Mouse (Mus musculus) left cerebral cortex, postnatal 14 days (tissue): ENCODE results near the gene Cacna1f. TPM values are rescaled to one million over a fixed set of nuclear protein-coding genes. Genes with fewer than 3 reads are reported as not detected.

Experiments
- DNase-seq, 2 experiments: peaks; one replicate each; pipeline ENCODE4 v3.0.0; 2021 to 2022; ENCODE audit warnings: low spot score in 2 of 2, mixed read lengths in 1 of 2
- intact Hi-C: fragments of 180-260 bp; cut with DNase I; formaldehyde crosslinking; loops from one replicate; pipeline ENCODE4 v1.15.1; 2025
- long read RNA-seq, 2 experiments: library from polyadenylated mRNA; stranded (forward); transcript quantifications; one replicate each; pipeline ENCODE4 v2.0.0; 2021
- total RNA-seq, 2 experiments: library from RNA; stranded (reverse); gene quantifications; 2 replicates each; pipeline ENCODE4 v1.2.3; 2021

Gene Cacna1f
- total RNA-seq: under 1 TPM in 1 of 2 experiments, not detected in 1; 0.19 TPM
- long read RNA-seq, experiment 1, partial matches to known transcripts: 0 of 2 reads
- long read RNA-seq, experiment 1, other reads (novel, unspliced or antisense): 2 of 2 reads
- long read RNA-seq, experiment 2: 0 reads

DNA sequence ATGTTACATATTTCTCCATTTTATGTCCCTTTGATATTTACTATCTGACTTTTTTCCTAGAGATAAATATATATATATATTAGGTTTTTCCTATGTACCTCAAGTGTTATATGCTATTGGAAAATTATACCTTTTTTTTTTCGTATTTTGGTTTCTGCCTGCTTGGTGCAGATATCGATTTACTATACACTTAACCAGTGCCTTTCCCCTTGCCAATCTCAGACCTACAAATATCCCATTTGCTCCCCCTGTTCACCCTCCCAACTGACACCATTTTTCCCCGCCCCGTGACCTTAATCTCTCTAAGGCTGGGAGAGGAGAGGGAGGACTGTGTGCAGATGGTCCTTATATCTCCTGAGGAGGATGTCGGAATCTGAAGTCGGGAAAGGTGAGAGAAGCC is at the start of gene Cacna1f:
Gene Cacna1f, plus strand, starts transcription at position 301 of the 400 bp plus-strand sequence.
- intact Hi-C loops: no loop called here

DNA sequence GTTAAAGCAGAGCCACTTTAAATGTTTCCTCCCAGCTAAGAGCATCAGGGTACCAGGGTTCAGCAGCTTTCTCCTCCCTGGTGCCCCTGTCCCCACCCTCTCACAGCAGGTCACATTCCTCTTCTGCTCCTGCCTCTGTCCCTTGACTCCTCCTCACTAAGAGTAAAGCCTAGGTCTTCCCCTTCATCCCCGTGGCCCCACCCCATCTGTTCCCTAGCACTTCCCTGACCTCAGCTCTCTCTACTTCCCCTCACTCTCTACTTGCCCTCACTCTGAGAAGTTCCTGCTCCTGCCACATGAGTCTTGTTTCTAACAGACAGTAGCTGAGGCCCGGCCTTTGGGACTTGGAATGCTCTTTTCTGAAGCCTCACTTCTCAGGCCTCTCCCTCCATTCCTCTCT is 43.8 kb upstream of the Cacna1f start:
- DNase-seq: no peak
- intact Hi-C loops: no loop called here

More for the DNA sequence above, at the start of gene Cacna1f:
- no peak for DNase-seq

DNA sequence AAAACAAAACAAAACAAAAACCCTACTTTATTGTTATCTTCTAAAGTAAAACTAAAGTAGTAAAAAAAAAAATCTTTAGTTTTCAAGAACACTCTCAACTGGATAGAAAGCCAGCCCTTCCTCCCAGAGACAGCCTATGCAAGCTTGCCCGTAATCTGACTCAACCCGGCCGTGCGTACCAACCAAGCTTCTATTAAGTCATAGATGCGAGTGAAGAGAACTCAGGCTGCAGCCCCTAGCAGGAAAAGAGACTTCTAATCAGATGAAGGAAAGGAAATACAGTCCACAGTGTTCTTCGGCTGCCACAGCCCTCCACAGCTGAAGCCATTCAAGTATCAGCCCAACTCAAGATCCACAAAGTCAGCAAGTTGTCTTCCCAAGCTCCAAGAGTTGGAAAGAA is 40.5 kb upstream of the Cacna1f start:
- no peak for DNase-seq
- intact Hi-C loops: no loop called here

DNA sequence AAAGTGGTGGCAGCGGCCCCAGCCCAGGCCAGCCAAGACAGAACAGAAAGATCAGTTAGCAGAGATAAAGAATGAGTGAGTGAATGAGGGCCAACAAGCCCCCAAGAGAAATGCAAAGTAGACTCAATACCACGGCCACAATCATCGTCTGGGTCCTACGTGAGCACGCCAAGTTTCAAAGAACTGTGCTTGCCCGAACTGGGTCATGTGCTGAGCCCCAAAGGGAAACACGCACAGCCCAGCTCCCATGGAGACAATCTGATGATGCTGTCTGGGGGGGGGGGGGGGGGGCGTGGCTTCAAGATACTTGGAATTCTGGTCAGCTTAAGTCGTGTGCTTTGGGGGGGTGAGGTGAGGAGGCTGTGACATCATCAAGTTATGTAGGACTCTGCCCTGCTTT is 39.4 kb upstream of the Cacna1f start:
- DNase-seq: no peak

DNA sequence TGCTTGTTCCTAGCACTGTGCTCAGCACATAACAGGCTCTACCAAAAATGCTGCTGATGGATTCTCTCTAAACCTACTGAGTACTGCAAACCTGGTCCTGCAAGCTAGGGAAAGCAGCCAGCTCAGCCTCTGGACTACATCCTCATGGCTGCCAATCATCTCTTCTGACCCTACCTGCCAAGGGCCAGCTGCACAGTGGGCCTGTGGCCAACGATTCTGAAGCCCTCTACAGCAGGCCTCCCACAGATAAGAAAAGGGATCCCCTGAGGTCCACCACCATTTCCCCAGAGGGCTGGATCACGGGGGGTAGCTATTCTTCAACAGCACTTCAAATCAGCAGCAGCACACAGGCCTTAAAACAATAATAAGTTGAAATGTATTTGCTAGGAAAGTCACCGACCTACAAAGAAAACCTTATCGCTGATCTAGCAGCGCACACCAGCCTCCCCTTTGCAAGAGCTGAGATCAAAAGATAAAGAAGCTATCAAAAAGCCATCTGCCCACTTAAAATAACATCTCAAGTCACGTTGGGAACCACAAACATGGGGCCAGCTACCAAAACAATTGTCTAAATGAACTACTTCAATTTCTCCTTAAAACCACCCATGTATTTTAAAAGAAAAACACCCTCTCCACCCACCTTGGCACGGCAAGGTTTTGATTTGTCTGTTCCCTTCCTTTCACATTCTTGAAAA is 36.3 kb upstream of the Cacna1f start:
- DNase-seq: no peak
- intact Hi-C loops: loop anchor here (5.0 to 10.0 kb wide), 2 partner anchors 72 to 96 kb away; no protein-coding TSS in a partner anchor

More for the DNA sequence above, 39.4 kb upstream of the Cacna1f start:
- intact Hi-C loops: no loop called here

DNA sequence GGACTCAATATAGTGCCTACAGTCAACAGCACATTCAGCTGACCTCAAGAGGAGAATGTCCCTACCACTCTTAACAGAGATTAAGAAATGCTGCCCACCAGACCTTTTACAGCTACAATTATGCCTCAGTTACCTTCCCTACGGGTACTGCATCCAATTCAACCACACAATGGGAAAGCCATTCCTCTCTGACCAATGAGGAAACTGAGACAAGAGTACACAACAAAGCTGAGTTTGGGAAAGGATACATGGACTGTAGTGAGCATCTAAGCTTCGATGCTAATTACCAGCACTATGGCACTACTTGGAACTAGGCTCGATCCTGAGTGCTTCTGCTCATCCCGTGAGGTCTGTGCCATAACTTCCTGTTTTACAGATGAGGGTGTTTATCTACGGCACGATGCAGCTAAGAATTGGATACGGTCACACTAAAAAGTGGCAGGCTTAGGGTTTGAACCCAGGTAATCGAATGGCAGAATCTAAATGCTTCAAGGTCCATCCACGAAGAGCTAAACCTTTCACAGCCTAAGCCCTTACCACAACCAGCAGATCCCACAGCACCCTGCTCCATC is 35.2 kb upstream of the Cacna1f start:
- no peak for DNase-seq
- intact Hi-C loops: loop anchor here (5.0 to 10.0 kb wide), 2 partner anchors 71 to 97 kb away; no protein-coding TSS in a partner anchor

DNA sequence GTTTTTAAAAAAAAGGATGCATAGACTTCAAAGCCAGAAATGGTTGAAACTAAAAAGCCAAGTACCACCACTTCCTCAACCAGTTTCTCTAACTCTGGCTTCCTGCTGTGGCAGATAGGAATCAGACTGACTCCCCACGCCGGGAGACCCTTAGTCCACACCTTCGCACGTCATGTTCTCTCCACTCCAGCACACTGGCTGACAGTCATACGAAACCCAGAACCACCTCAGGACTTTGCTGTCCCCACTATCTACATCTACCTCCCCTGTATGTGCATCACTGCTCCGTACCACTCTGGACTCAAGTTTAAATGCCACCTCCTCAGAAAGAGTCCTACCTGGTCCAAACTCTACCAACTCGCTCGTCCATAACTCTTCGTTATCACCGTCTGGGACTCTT is 34.4 kb upstream of the Cacna1f start:
- intact Hi-C loops: loop anchor here (5.0 to 10.0 kb wide), 2 partner anchors 70 to 98 kb away; no protein-coding TSS in a partner anchor
- DNase-seq: no peak

DNA sequence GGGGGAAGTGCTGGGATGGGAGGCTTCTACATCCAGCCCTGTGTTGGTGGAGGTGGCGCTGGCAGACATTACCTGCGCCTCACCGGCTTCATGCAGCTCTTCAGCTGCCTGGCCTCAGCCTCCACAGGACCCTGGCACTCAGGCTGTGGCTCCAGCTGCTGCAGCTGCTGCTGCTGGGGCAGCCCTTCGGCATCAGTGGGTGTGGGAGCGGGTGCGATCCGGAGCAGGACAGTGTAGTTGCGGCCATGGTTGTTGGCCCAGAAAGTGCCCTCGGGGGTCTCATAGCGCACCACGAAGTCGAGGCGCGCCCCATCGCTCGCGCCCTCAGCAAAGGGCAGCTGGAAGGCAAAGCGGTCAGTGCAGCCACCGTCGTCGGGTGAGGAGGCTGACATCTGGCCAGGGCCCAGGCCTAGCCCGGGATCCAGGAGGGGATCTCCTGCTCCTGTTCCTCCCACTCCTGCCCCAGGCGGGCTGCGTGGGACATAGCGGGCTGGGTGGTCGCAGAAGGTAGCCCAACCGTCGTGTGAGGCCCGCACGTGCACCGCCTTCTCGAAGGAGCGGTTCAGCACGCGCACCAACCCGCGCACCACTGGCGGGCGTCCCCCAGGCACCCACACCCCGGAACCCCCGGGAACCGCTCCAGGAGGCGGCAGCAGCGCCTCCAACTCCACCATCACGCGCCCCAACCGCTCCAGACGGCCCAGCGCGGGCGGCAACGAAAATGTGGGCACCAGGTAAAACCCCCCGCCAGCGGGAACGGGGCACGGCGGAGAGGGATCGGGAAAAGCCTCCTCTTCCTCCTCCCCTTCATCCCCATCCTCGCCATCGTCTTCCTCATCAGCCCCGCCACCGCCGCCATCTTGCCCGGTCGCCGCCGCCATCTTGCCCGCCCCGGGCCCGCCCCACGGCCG is 33.5 kb upstream of the Cacna1f start, which contains the start of gene Foxp3:
Gene Foxp3, plus strand, starts transcription at position 469 of the 911 bp plus-strand sequence.
- DNase-seq: peak in 1 of 2 experiments; percentile 20

DNA sequence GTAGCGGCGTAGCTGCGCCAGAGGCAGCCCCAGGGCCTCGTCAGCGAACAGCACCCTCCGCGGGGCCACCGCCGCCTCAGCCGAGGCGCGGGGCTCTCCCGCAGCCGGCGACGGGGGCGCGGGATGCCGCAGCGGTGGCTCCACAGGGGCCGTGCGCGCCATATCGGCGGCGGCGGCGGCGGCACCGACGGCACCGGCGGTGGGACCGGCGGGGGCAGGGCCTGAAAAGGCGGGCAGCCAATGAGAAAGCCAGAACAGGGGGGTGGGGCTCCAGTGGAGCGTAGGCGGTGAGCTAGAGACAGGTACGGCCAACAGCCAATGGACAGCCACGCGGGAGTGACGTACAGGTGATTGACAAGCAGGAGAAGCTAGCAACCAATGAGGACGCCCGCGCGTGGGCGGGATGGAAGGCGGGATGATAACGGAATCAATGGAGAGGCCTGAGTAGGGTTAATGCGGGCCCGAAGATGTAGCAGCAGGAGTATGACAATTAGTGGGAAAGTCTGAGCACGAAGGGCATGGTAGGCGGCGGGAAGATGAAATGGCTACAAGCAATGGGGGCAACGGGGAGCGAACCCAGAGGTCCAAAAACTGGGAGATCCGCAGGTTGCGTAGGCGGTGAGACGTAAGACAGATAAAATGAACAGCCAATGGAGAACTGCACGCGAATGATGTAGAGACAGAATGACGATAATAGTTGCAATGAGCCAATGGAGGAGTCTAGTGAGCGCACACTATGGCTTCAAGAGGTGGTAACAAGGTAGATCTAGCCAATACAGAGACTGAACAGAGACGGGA is 32.6 kb upstream of the Cacna1f start, which contains the start of gene Ppp1r3f:
Gene Ppp1r3f, minus strand, starts transcription at position 197 of the 798 bp plus-strand sequence.
- DNase-seq: peak; percentile 95 to 99
- intact Hi-C loops: loop anchor here (5.0 to 10.0 kb wide), 2 partner anchors 68 to 99 kb away; no protein-coding TSS in a partner anchor

More for the DNA sequence above, 33.5 kb upstream of the Cacna1f start, which contains the start of gene Foxp3:
- intact Hi-C loops: loop anchor here (5.0 to 10.0 kb wide), 2 partner anchors 69 to 99 kb away; no protein-coding TSS in a partner anchor

DNA sequence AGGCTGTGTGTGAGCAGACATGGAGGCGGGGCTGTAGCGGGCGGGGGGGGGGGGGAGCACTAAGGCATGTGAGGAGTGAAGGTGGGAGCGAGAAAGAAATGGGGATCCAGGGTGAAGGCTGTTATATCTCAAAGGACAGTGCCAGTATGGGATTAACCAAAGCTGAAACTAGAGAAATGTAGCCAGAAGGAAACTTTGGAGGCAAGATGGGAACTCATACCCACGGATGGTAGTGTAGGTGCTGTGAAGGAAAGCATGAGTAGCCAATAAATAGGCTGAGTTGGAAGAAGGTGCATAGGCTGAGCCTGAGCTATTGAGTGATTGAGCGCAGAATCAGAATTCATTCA is 32.0 kb upstream of the Cacna1f start:
- DNase-seq: no peak
- intact Hi-C loops: loop anchor here (5.0 to 10.0 kb wide), 2 partner anchors 67 to 100 kb away; no protein-coding TSS in a partner anchor

DNA sequence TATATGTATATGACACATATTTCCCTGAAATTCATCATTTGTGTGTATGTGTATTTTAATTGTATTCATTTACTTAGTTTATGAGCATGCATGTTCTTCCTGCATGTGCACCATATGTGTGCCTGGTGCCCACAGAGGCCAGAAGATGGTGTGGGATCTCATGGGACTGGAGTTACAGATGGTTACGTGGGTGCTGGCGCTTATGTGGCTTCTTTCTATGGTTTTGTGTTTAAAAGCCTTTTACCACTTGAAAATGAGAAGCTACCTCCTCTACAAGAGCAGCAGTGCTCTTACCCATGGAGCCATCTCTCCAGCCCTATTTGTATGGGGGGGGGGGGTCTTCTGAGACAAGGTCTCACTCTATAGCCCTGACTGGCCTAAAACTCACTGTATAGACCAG is 25.7 kb upstream of the Cacna1f start:
- intact Hi-C loops: no loop called here
- DNase-seq: no peak

DNA sequence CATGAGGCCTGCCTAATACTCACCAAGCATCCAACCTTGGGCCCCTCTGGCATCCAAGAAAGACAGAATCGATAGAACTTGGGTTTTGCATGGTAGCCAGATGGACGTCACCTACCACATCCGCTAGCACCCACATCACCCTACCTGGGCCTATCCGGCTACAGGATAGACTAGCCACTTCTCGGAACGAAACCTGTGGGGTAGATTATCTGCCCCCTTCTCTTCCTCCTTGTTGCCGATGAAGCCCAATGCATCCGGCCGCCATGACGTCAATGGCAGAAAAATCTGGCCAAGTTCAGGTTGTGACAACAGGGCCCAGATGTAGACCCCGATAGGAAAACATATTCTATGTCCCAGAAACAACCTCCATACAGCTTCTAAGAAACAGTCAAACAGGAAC is 23.0 kb upstream of the Cacna1f start:
- no peak for DNase-seq
- intact Hi-C loops: no loop called here

DNA sequence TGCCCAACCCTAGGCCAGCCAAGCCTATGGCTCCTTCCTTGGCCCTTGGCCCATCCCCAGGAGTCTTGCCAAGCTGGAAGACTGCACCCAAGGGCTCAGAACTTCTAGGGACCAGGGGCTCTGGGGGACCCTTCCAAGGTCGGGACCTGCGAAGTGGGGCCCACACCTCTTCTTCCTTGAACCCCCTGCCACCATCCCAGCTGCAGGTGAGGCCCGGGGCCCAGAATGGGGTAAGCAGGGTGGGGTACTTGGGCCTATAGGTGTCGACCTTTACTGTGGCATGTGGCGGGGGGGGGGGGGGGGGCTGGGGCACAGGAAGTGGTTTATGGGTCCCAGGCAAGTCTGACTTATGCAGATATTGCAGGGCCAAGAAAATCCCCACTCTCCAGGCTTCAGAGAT is 20.5 kb upstream of the Cacna1f start:
- intact Hi-C loops: no loop called here
- no peak for DNase-seq

DNA sequence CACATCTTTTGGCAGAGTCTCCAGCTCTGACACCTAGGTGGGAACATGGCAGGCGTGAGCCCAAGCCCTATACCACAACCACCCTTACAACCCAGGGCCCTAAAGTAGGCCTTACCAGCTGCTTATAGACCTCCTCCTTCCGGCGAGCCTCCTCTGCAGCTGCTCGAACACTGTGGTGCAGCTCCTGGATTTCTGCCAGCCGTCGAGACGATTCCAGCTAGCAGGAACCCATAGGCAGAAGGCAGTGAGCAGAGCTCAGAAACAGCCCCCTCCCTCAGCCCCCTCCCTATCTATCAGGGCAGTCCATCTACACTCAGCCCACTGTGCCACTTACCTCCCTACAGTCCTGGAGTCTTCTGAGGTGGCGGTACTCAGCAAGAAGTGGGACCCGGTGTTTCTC is 11.5 kb upstream of the Cacna1f start:
- DNase-seq: peak; percentile 27 to 42
- intact Hi-C loops: no loop called here

DNA sequence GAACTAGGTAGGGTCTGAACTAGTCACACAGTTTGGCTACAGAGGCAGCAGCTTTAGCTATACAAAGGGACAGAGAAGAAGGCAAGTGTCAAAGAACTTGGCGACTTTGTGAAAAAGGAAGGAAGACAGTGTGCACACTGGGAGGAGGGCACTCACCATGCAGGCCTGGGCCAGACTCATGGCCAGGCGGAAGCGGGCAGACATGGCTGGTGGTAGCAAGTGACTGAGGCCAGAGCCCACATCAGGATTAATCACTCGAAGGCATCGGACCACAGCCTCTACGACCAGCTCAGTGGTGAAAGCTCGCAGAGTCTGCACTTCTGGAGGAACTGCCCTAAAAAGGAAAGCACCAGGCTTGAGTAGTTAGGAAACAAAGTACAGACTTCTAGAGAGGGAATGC is 2.9 kb upstream of the Cacna1f start:
- DNase-seq: no peak
- intact Hi-C loops: no loop called here

DNA sequence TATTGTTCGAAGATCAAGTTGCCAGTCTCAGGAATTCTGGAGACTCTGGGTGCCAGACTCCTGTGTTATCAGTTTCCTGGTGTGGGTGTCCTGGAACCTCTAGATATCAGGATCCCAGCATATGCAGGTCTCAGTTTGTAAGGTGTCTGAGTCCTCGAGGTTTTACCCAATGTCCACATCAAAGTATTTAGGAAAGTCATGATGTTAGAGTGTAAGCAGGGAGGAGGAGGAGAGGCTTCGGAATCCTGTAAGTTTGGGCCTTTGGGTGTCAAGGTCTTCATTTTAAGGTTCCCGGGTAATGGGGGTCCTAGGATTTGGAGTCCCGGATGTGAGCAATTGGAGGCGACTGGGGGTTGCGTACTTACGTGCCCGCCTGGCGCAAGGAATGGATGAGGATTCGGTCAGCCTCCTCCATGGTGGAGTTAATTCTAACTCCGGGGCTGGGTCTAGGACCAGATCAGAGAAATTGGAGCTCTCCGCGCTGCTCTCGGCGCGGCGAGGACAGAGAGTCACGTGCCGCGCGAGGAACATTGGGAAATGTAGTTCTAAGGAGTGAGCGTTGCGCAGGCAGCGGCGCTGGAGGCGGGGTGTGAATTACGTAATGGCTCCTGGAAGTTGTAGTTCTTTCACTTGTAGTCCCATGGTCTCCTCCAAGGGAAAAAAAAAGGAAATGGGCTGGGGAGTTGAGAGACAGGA is 1.9 kb upstream of the Cacna1f start, which contains the start of gene Ccdc22:
Gene Ccdc22, minus strand, starts transcription at position 639 of the 696 bp plus-strand sequence.
- DNase-seq: peak; percentile 81 to 86
- intact Hi-C loops: no loop called here

DNA sequence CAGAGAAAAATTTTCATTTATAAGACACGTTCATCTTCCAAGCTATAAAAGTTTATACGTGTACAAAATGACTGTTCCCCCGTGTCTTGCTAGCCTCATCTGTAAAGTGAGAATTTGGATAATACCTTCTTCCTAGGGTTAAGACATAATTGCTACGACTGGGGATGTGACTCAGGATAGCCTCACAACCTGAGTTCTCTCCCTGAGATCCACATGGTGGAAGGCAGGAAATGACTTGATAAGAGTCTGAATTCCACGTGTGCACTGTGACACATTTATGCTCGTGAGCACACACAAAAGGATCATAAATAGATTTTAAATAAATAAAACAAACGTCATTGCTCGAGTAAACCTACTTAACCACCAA is 1.3 kb upstream of the Cacna1f start:
- intact Hi-C loops: no loop called here
- DNase-seq: no peak

DNA sequence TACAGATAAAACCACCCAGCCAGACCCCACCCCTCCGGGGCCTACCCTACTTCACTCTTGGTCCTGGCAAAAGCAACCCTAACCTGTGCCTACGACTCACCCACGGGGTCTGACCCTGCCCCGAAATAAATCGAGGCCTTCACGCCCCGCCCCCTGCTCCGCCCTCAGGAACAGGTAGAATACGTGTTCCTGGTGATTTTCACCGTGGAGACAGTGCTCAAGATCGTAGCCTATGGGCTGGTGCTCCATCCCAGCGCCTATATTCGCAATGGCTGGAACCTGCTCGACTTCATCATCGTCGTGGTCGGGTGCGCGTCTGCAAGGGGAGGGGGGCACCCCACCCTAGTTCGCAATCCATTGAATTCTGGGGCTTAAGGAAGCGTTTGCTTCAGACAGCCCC is 3.2 kb downstream of the Cacna1f start:
- DNase-seq: no peak

More for the DNA sequence above, 3.2 kb downstream of the Cacna1f start:
- intact Hi-C loops: no loop called here
